Mouse (Mus musculus): ENCODE measurements at regions not wholly inside any gene's neighbourhood (a gene's known extent, or its start where the extent isn't known, plus 50 kb on each side); places are given as distances from the start of the nearest gene placed in this dataset.
"Not testable (repeated sequence)": the region's sequence is repeated elsewhere in the genome, so short reads cannot be mapped to it uniquely, and the experiment has no call there.

- Histone ChIP-seq H3ac (ENCODE audit: control insufficient read depth, insufficient read length, low read depth) (no peak overlapping the region), H3K79me3 (ENCODE audit: low read depth) (no peaks in the 10 kb centered on the region), H3K36me3 (ENCODE audit: control insufficient read depth, insufficient read depth) (no peaks in the 10 kb centered on the region), H3K27me3 (ENCODE audit: control insufficient read depth, insufficient read depth, insufficient read length) (no peaks in the 10 kb centered on the region), H3K79me2 (ENCODE audit: control insufficient read depth, insufficient read depth) (no peaks in the 10 kb centered on the region), H3K4me3 (ENCODE audit: insufficient read depth, poor library complexity, severe bottlenecking) (no peak overlapping the region)
- TF ChIP-seq CTCF (IDR thresholded peaks at IDR 0.05; ENCODE audit: control insufficient read depth, insufficient read depth, insufficient read length): no peak
- no peak for TF ChIP-seq FOSL1 (IDR thresholded peaks at IDR 0.05; ENCODE audit: insufficient read depth, low read length, poor library complexity, severe bottlenecking)
- TF ChIP-seq MAX (IDR thresholded peaks at IDR 0.05): no peak
- TF ChIP-seq MYOG (IDR thresholded peaks at IDR 0.05; ENCODE audit: control insufficient read depth, extremely low read depth, insufficient read length): no peak
- no peak for TF ChIP-seq CEBPB (IDR thresholded peaks at IDR 0.05; ENCODE audit: low read depth)
Measured at GRCm38 (mm10) chr9:41429236-41429635, 267.7 kb upstream of the Ubash3b start.

- Histone ChIP-seq H3ac (ENCODE audit: control insufficient read depth, insufficient read length, low read depth) (no peak overlapping the region), H3K36me3 (ENCODE audit: control insufficient read depth, insufficient read depth) (no peaks in the 10 kb centered on the region), H3K4me3 (ENCODE audit: insufficient read depth, poor library complexity, severe bottlenecking) (no peak overlapping the region), H3K79me3 (ENCODE audit: low read depth) (no peaks in the 10 kb centered on the region), H3K79me2 (ENCODE audit: control insufficient read depth, insufficient read depth) (no peaks in the 10 kb centered on the region), H3K27me3 (ENCODE audit: control insufficient read depth, insufficient read depth, insufficient read length) (peaks cover 3% of the 10 kb centered on the region)
- TF ChIP-seq CTCF (IDR thresholded peaks at IDR 0.05; ENCODE audit: control insufficient read depth, insufficient read depth, insufficient read length) (no peak), FOSL1 (IDR thresholded peaks at IDR 0.05; ENCODE audit: insufficient read depth, low read length, poor library complexity, severe bottlenecking) (no peak), MYOD1 (IDR thresholded peaks at IDR 0.05; ENCODE audit: control insufficient read depth, insufficient read length, low read depth) (no peak), CEBPB (IDR thresholded peaks at IDR 0.05; ENCODE audit: low read depth) (no peak), MYOG (IDR thresholded peaks at IDR 0.05; ENCODE audit: control insufficient read depth, extremely low read depth, insufficient read length) (no peak), USF1 (IDR thresholded peaks at IDR 0.05; ENCODE audit: low read depth) (no peak), MAX (IDR thresholded peaks at IDR 0.05) (no peak)
Measured at GRCm38 (mm10) chr9:41426698-41427097, 265.2 kb upstream of the Ubash3b start.

GRCm38 (mm10) chr9:41425225-41425624 lies 263.7 kb upstream of the Ubash3b start:
- Histone ChIP-seq H3K27me3 (ENCODE audit: control insufficient read depth, insufficient read depth, insufficient read length) (peaks cover 3% of the 10 kb centered on the region), H3K36me3 (ENCODE audit: control insufficient read depth, insufficient read depth) (no peaks in the 10 kb centered on the region), H3K4me3 (ENCODE audit: insufficient read depth, poor library complexity, severe bottlenecking) (no peak overlapping the region), H3K79me2 (ENCODE audit: control insufficient read depth, insufficient read depth) (no peaks in the 10 kb centered on the region), H3ac (ENCODE audit: control insufficient read depth, insufficient read length, low read depth) (no peak overlapping the region), H3K79me3 (ENCODE audit: low read depth) (no peaks in the 10 kb centered on the region)
- TF ChIP-seq CEBPB (IDR thresholded peaks at IDR 0.05; ENCODE audit: low read depth): no peak
- TF ChIP-seq USF1 (IDR thresholded peaks at IDR 0.05; ENCODE audit: low read depth): no peak
- no peak for TF ChIP-seq MYOD1 (IDR thresholded peaks at IDR 0.05; ENCODE audit: control insufficient read depth, insufficient read length, low read depth)
- no peak for TF ChIP-seq CTCF (IDR thresholded peaks at IDR 0.05; ENCODE audit: control insufficient read depth, insufficient read depth, insufficient read length)
- no peak for TF ChIP-seq MAX (IDR thresholded peaks at IDR 0.05)
- no peak for TF ChIP-seq MYOG (IDR thresholded peaks at IDR 0.05; ENCODE audit: control insufficient read depth, extremely low read depth, insufficient read length)
- no peak for TF ChIP-seq FOSL1 (IDR thresholded peaks at IDR 0.05; ENCODE audit: insufficient read depth, low read length, poor library complexity, severe bottlenecking)

- Histone ChIP-seq H3K36me3 (ENCODE audit: control insufficient read depth, insufficient read depth) (no peaks in the 10 kb centered on the region), H3K79me3 (ENCODE audit: low read depth) (no peaks in the 10 kb centered on the region), H3K27me3 (ENCODE audit: control insufficient read depth, insufficient read depth, insufficient read length) (no peaks in the 10 kb centered on the region), H3K79me2 (ENCODE audit: control insufficient read depth, insufficient read depth) (no peaks in the 10 kb centered on the region), H3K4me3 (ENCODE audit: insufficient read depth, poor library complexity, severe bottlenecking) (no peak overlapping the region), H3ac (ENCODE audit: control insufficient read depth, insufficient read length, low read depth) (no peak overlapping the region)
- TF ChIP-seq CEBPB (IDR thresholded peaks at IDR 0.05; ENCODE audit: low read depth) (no peak), USF1 (IDR thresholded peaks at IDR 0.05; ENCODE audit: low read depth) (no peak), FOSL1 (IDR thresholded peaks at IDR 0.05; ENCODE audit: insufficient read depth, low read length, poor library complexity, severe bottlenecking) (no peak), MYOD1 (IDR thresholded peaks at IDR 0.05; ENCODE audit: control insufficient read depth, insufficient read length, low read depth) (no peak), CTCF (IDR thresholded peaks at IDR 0.05; ENCODE audit: control insufficient read depth, insufficient read depth, insufficient read length) (no peak), MYOG (IDR thresholded peaks at IDR 0.05; ENCODE audit: control insufficient read depth, extremely low read depth, insufficient read length) (no peak), MAX (IDR thresholded peaks at IDR 0.05) (no peak)
Measured at GRCm38 (mm10) chr9:41413791-41414190, 252.3 kb upstream of the Ubash3b start.

GRCm38 (mm10) chr9:41413091-41413490 lies 251.6 kb upstream of the Ubash3b start:
- not testable (repeated sequence) for H3K27me3 ChIP-seq (ENCODE audit: control insufficient read depth, insufficient read depth, insufficient read length); H3ac ChIP-seq (ENCODE audit: control insufficient read depth, insufficient read length, low read depth); H3K36me3 ChIP-seq (ENCODE audit: control insufficient read depth, insufficient read depth); H3K79me3 ChIP-seq (ENCODE audit: low read depth); H3K4me3 ChIP-seq (ENCODE audit: insufficient read depth, poor library complexity, severe bottlenecking); H3K79me2 ChIP-seq (ENCODE audit: control insufficient read depth, insufficient read depth)

- Histone ChIP-seq H3K36me3 (ENCODE audit: control insufficient read depth, insufficient read depth) (no peaks in the 10 kb centered on the region), H3K79me3 (ENCODE audit: low read depth) (no peaks in the 10 kb centered on the region), H3K27me3 (ENCODE audit: control insufficient read depth, insufficient read depth, insufficient read length) (no peaks in the 10 kb centered on the region), H3ac (ENCODE audit: control insufficient read depth, insufficient read length, low read depth) (no peak overlapping the region), H3K4me3 (ENCODE audit: insufficient read depth, poor library complexity, severe bottlenecking) (no peak overlapping the region), H3K79me2 (ENCODE audit: control insufficient read depth, insufficient read depth) (no peaks in the 10 kb centered on the region)
- TF ChIP-seq CEBPB (IDR thresholded peaks at IDR 0.05; ENCODE audit: low read depth) (no peak), FOSL1 (IDR thresholded peaks at IDR 0.05; ENCODE audit: insufficient read depth, low read length, poor library complexity, severe bottlenecking) (no peak), USF1 (IDR thresholded peaks at IDR 0.05; ENCODE audit: low read depth) (no peak), MYOG (IDR thresholded peaks at IDR 0.05; ENCODE audit: control insufficient read depth, extremely low read depth, insufficient read length) (no peak), MAX (IDR thresholded peaks at IDR 0.05) (no peak), MYOD1 (IDR thresholded peaks at IDR 0.05; ENCODE audit: control insufficient read depth, insufficient read length, low read depth) (no peak), CTCF (IDR thresholded peaks at IDR 0.05; ENCODE audit: control insufficient read depth, insufficient read depth, insufficient read length) (no peak)
Measured at GRCm38 (mm10) chr9:41412174-41412757, 250.8 kb upstream of the Ubash3b start.

Data from C2C12 (cell line).